Mouse (Mus musculus) spleen, adult 2 months (tissue): ENCODE data around the gene Adarb1.

Experiments
- CTCF ChIP-seq: fragments of 200-500 bp; IDR thresholded peaks from 2 replicates; pipeline ENCODE4 v1.5.1; 2011; ENCODE audit warnings: mild to moderate bottlenecking, inconsistent platforms; ENCODE audit not compliant: insufficient read depth, insufficient read length, insufficient replicate concordance; ENCODE audit errors: extremely low read depth
- POLR2A ChIP-seq: fragments of 200-500 bp; IDR thresholded peaks from 2 replicates; pipeline ENCODE4 v1.6.1; 2011; ENCODE audit warnings: low read depth, low read length, inconsistent platforms

GRCm38 (mm10) chr10:77289559-77289958 lies 128.5 kb downstream of the Adarb1 start:
- TF ChIP-seq CTCF (no peak), POLR2A (no peak)
